Mouse (Mus musculus): ENCODE data around the gene Ccdc83. TPM values are rescaled to one million over a fixed set of nuclear protein-coding genes. Genes with fewer than 3 reads are reported as not detected.
A peak's percentile ranks its signal among the peaks of the same experiment; 100 is the strongest.

The Ccdc83 gene
- polyA plus RNA-seq, 1 experiment: 0.10 TPM

DNA sequence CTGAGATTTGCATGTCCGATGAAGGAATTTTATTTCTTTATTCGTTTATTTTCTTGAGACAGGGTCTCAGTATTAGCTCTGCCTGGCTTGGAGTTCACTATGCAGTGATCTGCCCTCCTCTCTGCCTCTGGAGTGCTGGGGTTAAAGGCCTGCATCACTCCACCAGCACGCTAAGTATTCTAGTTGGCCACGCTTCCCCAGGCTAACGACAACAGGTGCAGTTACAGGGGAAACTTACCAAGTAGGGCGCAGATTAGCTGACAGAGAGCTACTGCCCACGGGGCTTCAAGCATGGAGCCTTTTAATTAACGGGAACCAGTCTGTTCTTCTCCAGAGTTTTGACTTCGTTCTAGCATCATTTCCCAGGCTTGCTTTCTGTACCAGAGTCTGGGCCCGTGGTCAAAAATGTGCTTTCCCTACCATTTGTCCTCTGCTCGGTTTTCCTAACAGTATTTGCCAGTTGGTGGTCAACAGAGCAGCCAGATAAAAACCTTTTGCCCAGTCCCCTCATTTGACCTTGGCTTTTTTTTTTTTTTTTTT lies 9.1 kb upstream of the Ccdc83 start:
- Histone ChIP-seq H3K4me3 (no peak overlapping the region), H3K79me2 (ENCODE audit: control insufficient read depth, insufficient read depth) (no peaks in the 10 kb centered on the region), H3K27me3 (ENCODE audit: control insufficient read depth, insufficient read depth, insufficient read length) (no peaks in the 10 kb centered on the region), H3ac (ENCODE audit: control insufficient read depth, insufficient read length) (no peak overlapping the region), H3K4me2 (ENCODE audit: low read depth) (peak overlapping the region; percentile 18), H3K36me3 (ENCODE audit: control insufficient read depth, insufficient read depth) (no peaks in the 10 kb centered on the region)
- no peak for TF ChIP-seq USF1 (IDR thresholded peaks at IDR 0.05; ENCODE audit: low read depth)
- peak in 1 of 3 experiments; percentile 48 for TF ChIP-seq MYOG (IDR thresholded peaks at IDR 0.05; ENCODE audit: control insufficient read depth in 1 of 3, insufficient read depth in 1 of 3, insufficient read length in 2 of 3, low read depth in 2 of 3)
- TF ChIP-seq MAX (IDR thresholded peaks at IDR 0.05; ENCODE audit: low read depth): no peak
- TF ChIP-seq MYOD1 (IDR thresholded peaks at IDR 0.05; ENCODE audit: control insufficient read depth in 1 of 3, insufficient read length in 2 of 3, low read depth in 2 of 3): peak in 2 of 3 experiments; percentile 64 to 69

DNA sequence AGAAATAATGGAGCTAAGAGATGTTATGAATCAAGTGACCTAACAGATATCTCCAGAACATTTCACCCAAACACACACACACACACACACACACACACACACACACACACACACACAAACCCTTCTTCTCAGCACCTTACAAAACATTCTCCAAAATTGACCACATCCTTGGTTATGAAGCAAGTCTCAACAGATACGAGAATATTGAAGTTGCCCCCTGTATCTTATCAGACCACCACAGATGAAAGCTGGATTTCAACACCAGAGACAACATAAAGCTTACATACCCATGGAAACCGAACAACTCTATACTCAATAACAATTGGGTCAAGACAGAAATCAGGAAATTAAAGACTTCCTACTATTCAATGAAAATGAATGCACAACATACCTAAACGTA lies 4.6 kb upstream of the Ccdc83 start:
- no peaks in the 10 kb centered on the region for H3K36me3 ChIP-seq (ENCODE audit: control insufficient read depth, insufficient read depth)
- no peak overlapping the region for H3K4me2 ChIP-seq (ENCODE audit: low read depth)
- no peak for TF ChIP-seq MYOG (IDR thresholded peaks at IDR 0.05; ENCODE audit: control insufficient read depth in 1 of 3, insufficient read depth in 1 of 3, insufficient read length in 2 of 3, low read depth in 2 of 3)
- no peak for TF ChIP-seq POLR2A (IDR thresholded peaks at IDR 0.05; ENCODE audit: insufficient read length, low read depth)
- TF ChIP-seq SRF (IDR thresholded peaks at IDR 0.05; ENCODE audit: control insufficient read depth, insufficient read length, low read depth): no peak
- TF ChIP-seq TCF3 (IDR thresholded peaks at IDR 0.05; ENCODE audit: insufficient read length, low read depth): no peak
- no peak for TF ChIP-seq MYOD1 (IDR thresholded peaks at IDR 0.05; ENCODE audit: control insufficient read depth in 1 of 3, insufficient read length in 2 of 3, low read depth in 2 of 3)
- no peak for TF ChIP-seq E2F4 (IDR thresholded peaks at IDR 0.05; ENCODE audit: insufficient read depth)
- no peak for TF ChIP-seq USF1 (IDR thresholded peaks at IDR 0.05; ENCODE audit: low read depth)
- TF ChIP-seq POLR2AphosphoS2 (IDR thresholded peaks at IDR 0.05; ENCODE audit: insufficient read length, low read depth): no peak
- no peak for TF ChIP-seq TCF12 (IDR thresholded peaks at IDR 0.05; ENCODE audit: insufficient read depth, poor library complexity, severe bottlenecking)
- TF ChIP-seq REST (IDR thresholded peaks at IDR 0.05; ENCODE audit: insufficient read depth, insufficient read length): no peak
- no peak for TF ChIP-seq MAX (IDR thresholded peaks at IDR 0.05; ENCODE audit: low read depth)
- H3ac ChIP-seq (ENCODE audit: control insufficient read depth, insufficient read length): no peak overlapping the region
- H3K4me3 ChIP-seq: no peak overlapping the region
- H3K79me2 ChIP-seq (ENCODE audit: control insufficient read depth, insufficient read depth): no peaks in the 10 kb centered on the region
- no peaks in the 10 kb centered on the region for H3K27me3 ChIP-seq (ENCODE audit: control insufficient read depth, insufficient read depth, insufficient read length)

DNA sequence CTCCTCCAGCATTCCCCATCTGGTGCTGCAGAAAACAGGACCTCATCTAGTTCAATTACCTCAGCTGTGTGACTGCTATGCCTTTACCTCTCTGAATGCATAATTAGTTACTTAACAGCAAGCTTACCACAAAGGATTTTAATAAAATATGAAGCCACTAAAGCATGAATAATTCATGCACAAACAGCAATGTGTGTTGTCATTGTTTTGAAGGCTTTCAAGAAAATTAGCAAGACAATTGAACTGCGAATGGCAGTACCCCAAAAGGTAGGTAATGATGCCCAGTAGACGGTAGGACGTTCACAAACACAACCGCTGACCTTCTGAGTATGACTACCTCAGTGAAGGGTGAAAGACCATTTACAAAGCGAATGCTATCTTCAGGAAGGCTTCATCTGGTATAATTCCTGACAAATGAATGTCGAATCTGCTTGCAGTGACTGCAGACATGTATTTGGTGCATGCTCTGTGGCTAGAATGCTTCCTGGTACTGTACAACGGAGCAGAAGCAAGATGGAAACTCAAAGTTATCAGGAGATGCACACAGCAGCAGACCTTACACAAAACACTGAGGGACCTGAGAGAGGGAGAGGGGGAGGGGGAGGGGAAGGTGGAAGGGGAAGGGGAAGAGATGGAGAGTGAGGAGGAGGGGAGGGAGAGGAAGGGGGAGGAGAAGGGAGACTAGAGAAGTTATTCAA lies 3.5 kb downstream of the Ccdc83 start:
- no peaks in the 10 kb centered on the region for H3K36me3 ChIP-seq (ENCODE audit: control insufficient read depth, insufficient read depth)
- no peak overlapping the region for H3K4me3 ChIP-seq
- no peak for TF ChIP-seq MAX (IDR thresholded peaks at IDR 0.05; ENCODE audit: low read depth)
- no peak for TF ChIP-seq MYOD1 (IDR thresholded peaks at IDR 0.05; ENCODE audit: control insufficient read depth in 1 of 3, insufficient read length in 2 of 3, low read depth in 2 of 3)
- TF ChIP-seq POLR2AphosphoS2 (IDR thresholded peaks at IDR 0.05; ENCODE audit: insufficient read length, low read depth): no peak
- TF ChIP-seq MYOG (IDR thresholded peaks at IDR 0.05; ENCODE audit: control insufficient read depth in 1 of 3, insufficient read depth in 1 of 3, insufficient read length in 2 of 3, low read depth in 2 of 3): no peak
- TF ChIP-seq CEBPB (IDR thresholded peaks at IDR 0.05; ENCODE audit: insufficient read depth, poor library complexity, severe bottlenecking): no peak
- no peaks in the 10 kb centered on the region for H3K79me2 ChIP-seq (ENCODE audit: control insufficient read depth, insufficient read depth)
- H3K4me2 ChIP-seq (ENCODE audit: low read depth): no peak overlapping the region
- no peak overlapping the region for H3ac ChIP-seq (ENCODE audit: control insufficient read depth, insufficient read length)
- no peaks in the 10 kb centered on the region for H3K27me3 ChIP-seq (ENCODE audit: control insufficient read depth, insufficient read depth, insufficient read length)

DNA sequence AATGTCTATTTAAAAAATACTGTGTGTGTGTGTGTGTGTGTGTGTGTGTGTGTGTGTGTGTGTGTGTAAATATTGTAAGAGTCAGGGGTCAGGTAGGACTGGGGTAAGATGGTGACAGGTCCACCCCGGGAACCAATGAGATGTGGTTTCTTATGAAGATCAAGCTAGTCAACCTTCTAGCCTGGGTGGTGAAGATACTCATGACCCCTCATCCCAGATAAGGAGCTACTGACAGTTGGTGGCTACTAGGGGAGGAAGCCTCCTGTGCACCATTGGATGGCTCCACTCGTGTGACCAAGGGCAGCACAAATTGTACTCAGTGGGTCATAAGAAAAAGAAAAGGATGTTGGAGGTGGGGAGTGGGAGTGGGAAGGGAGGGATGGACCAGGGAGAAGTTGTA lies 5.7 kb downstream of the Ccdc83 start:
- H3K4me3 ChIP-seq: no peak overlapping the region
- no peak overlapping the region for H3ac ChIP-seq (ENCODE audit: control insufficient read depth, insufficient read length)
- H3K27me3 ChIP-seq (ENCODE audit: control insufficient read depth, insufficient read depth, insufficient read length): no peaks in the 10 kb centered on the region
- no peaks in the 10 kb centered on the region for H3K36me3 ChIP-seq (ENCODE audit: control insufficient read depth, insufficient read depth)
- no peak overlapping the region for H3K4me2 ChIP-seq (ENCODE audit: low read depth)
- no peaks in the 10 kb centered on the region for H3K79me2 ChIP-seq (ENCODE audit: control insufficient read depth, insufficient read depth)
- TF ChIP-seq MYOG (IDR thresholded peaks at IDR 0.05; ENCODE audit: control insufficient read depth in 1 of 3, insufficient read depth in 1 of 3, insufficient read length in 2 of 3, low read depth in 2 of 3) (no peak), TCF12 (IDR thresholded peaks at IDR 0.05; ENCODE audit: insufficient read depth, poor library complexity, severe bottlenecking) (no peak), MYOD1 (IDR thresholded peaks at IDR 0.05; ENCODE audit: control insufficient read depth in 1 of 3, insufficient read length in 2 of 3, low read depth in 2 of 3) (no peak), USF1 (IDR thresholded peaks at IDR 0.05; ENCODE audit: low read depth) (no peak), E2F4 (IDR thresholded peaks at IDR 0.05; ENCODE audit: insufficient read depth) (no peak), MAX (IDR thresholded peaks at IDR 0.05; ENCODE audit: low read depth) (no peak), TCF3 (IDR thresholded peaks at IDR 0.05; ENCODE audit: insufficient read length, low read depth) (no peak), SRF (IDR thresholded peaks at IDR 0.05; ENCODE audit: control insufficient read depth, insufficient read length, low read depth) (no peak), POLR2A (IDR thresholded peaks at IDR 0.05; ENCODE audit: insufficient read length, low read depth) (no peak), POLR2AphosphoS2 (IDR thresholded peaks at IDR 0.05; ENCODE audit: insufficient read length, low read depth) (no peak)

DNA sequence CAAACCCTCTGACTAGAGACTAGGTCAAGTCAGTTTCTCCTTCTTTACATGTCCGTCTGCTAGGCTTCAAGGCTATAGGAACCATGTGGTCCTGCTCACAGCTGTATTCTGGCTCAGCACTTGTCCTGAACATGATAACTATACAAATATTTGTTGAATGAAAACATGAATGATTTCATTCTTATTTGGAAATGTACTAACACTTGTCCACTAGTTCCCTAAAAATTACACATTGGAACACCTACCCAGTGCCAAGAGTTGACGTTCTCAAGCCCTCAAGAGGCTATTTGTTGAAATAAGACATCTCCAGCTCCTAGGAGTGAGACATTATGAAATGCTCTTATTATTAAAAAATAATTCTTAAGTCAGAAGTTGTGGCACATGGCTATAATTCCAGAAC lies 6.9 kb downstream of the Ccdc83 start:
- no peak overlapping the region for H3K4me2 ChIP-seq (ENCODE audit: low read depth)
- H3ac ChIP-seq (ENCODE audit: control insufficient read depth, insufficient read length): no peak overlapping the region
- TF ChIP-seq TCF3 (IDR thresholded peaks at IDR 0.05; ENCODE audit: insufficient read length, low read depth): no peak
- TF ChIP-seq USF1 (IDR thresholded peaks at IDR 0.05; ENCODE audit: low read depth): no peak
- TF ChIP-seq REST (IDR thresholded peaks at IDR 0.05; ENCODE audit: insufficient read depth, insufficient read length): no peak
- no peak overlapping the region for H3K4me3 ChIP-seq
- H3K27me3 ChIP-seq (ENCODE audit: control insufficient read depth, insufficient read depth, insufficient read length): no peaks in the 10 kb centered on the region
- H3K79me2 ChIP-seq (ENCODE audit: control insufficient read depth, insufficient read depth): no peaks in the 10 kb centered on the region
- H3K36me3 ChIP-seq (ENCODE audit: control insufficient read depth, insufficient read depth): no peaks in the 10 kb centered on the region
